In genomic region chr10:71127951-71128331, GRCm38 (mm10) we compare ENCODE assay signal across 16 mouse cellular contexts. TPM values are rescaled to one million over a fixed set of nuclear protein-coding genes. Genes with fewer than 3 reads are reported as not detected.
DNase-seq lines count a peak whose midpoint lies in the region; ATAC-seq and TF ChIP-seq lines count a peak whose summit lies in the region.
"Had no signal": no experiment of that assay in that cellular context is flagged by ENCODE, and none has a peak within 500 bp of the region (broad histone marks: within the 10 kb centered on the region; RNA-seq: fewer than 3 reads in every experiment).

No protein-coding gene starts in this region.

- ATAC-seq in Patski: peak; percentile 55

- H3K9me3 ChIP-seq in forebrain, embryonic 10.5 days: no peaks in the 10 kb centered on the region
- H3K9me3 ChIP-seq: embryonic facial prominence, embryonic 15.5 days; heart, embryonic 12.5 days; limb, embryonic 12.5 days had no signal

- WGBS in forebrain, embryonic 10.5 days: 68% methylated on average over 8 of the region's 8 CpGs

- H3K27ac ChIP-seq in forebrain, embryonic 10.5 days: no peak overlapping the region
- H3K27ac ChIP-seq: embryonic facial prominence, embryonic 15.5 days; hindbrain, embryonic 14.5 days; limb, embryonic 12.5 days had no signal

- H3K4me3 ChIP-seq in forebrain, embryonic 10.5 days: no peak overlapping the region
- H3K4me3 ChIP-seq: embryonic facial prominence, embryonic 15.5 days; heart, embryonic 12.5 days; limb, embryonic 12.5 days had no signal

- CTCF ChIA-PET in Patski (lab: Charles Lee): interaction anchor here (0.8 to 1.4 kb wide), 3 partner anchors 11 to 25 kb away, joined by 4 to 6 read pairs (median 4); no protein-coding TSS in a partner anchor

- H3K4me1 ChIP-seq in forebrain, embryonic 10.5 days: peaks cover 5% of the 10 kb centered on the region; the same call in 1 of the 2 replicates
- H3K4me1 ChIP-seq: embryonic facial prominence, embryonic 15.5 days; heart, embryonic 12.5 days had no signal

- peak; percentile 63 for DNase-seq in Muller cell, postnatal 12 days (ENCODE audit: inconsistent ontology term)
- no peak for DNase-seq in Patski (ENCODE audit: low read depth, low spot score)
- peak; percentile 81 to 89 for DNase-seq in kidney, adult 8-10 months
- peak; percentile 68 to 78 for DNase-seq in kidney, postnatal 25 days
- no peak for DNase-seq in urinary bladder, postnatal 14 days (ENCODE audit: low spot score)
- no peak for DNase-seq in forebrain, embryonic 10.5 days (ENCODE audit: extremely low spot score, low spot score)
- DNase-seq in frontal cortex, adult 2 months (ENCODE audit: extremely low spot score in 1 of 2, low spot score in 1 of 2): no peak
- DNase-seq: cerebellum, adult 9-11 months; gastrocnemius, postnatal 36 days; lung, embryonic 14.5 days; midbrain, embryonic 14.5 days; thymus, adult 18-20 months had no signal

- in situ Hi-C loops in Patski (cut with MboI; ENCODE audit: low pct_unique_long_range_greater_than_20kb): loop anchor here (25.0 kb wide), 2 partner anchors 234 to 1216 kb away; no protein-coding TSS in a partner anchor

- POLR2A ChIA-PET in Patski (lab: Charles Lee): interaction anchor here (0.7 to 3.5 kb wide), 7 partner anchors 18 to 131 kb away, joined by 3 to 15 read pairs (median 5); no protein-coding TSS in a partner anchor

- no peak for TF ChIP-seq CTCF in Patski (IDR thresholded peaks at IDR 0.05)

- H3K36me3 ChIP-seq in forebrain, embryonic 10.5 days (replicated peaks): no peaks in the 10 kb centered on the region
- H3K36me3 ChIP-seq: embryonic facial prominence, embryonic 15.5 days; heart, embryonic 12.5 days; limb, embryonic 12.5 days had no signal

- H3K27me3 ChIP-seq in Patski: no peaks in the 10 kb centered on the region
- no peaks in the 10 kb centered on the region for H3K27me3 ChIP-seq in forebrain, embryonic 10.5 days (ENCODE audit: poor library complexity, severe bottlenecking)
- H3K27me3 ChIP-seq: embryonic facial prominence, embryonic 15.5 days; heart, embryonic 12.5 days; limb, embryonic 12.5 days had no signal

RNA-seq across cellular contexts. Expression of gene Bicc1, which starts 31.6 kb away (rescaled TPM):
- 384 TPM for polyA plus RNA-seq in Patski (2021)
- 2.7 and 3.1 TPM in 2 replicates for polyA plus RNA-seq in forebrain, embryonic 10.5 days (2016; fragmentation: Nextera tagmentation; extraction: Ambion mirVana)
- 3.5 and 4.7 TPM in 2 replicates for polyA plus RNA-seq in frontal cortex, adult 2 months (2012; rRNA removed)

Comparison
In these comparisons a context has a peak if more than half of its experiments do, and no peak if none do; other contexts are left out.
1. DNase-seq: peak in Muller cell, postnatal 12 days (single experiment), kidney, adult 8-10 months (2 of 2) and kidney, postnatal 25 days (2 of 2); none in Patski (single experiment), urinary bladder, postnatal 14 days (single experiment), forebrain, embryonic 10.5 days (single experiment) and frontal cortex, adult 2 months (0 of 2).
2. RNA of gene Bicc1, which starts 31.6 kb away (polyA plus RNA-seq): 384 TPM in Patski (single experiment); 3.5 to 4.7 TPM in frontal cortex, adult 2 months and 2.7 to 3.1 TPM in forebrain, embryonic 10.5 days; every median in the first group is over 10 times any median in the second.